Mouse (Mus musculus) megakaryocyte, embryonic 14.5 days (primary cell): ENCODE measurements around the gene Ank3.

ENCODE experiments used
- FLI1 ChIP-seq: IDR thresholded peaks from 2 replicates; pipeline ENCODE4 v1.6.1; 2012; ENCODE audit warnings: low read length, inconsistent platforms, mixed read lengths
- GATA1 ChIP-seq: IDR thresholded peaks from 3 replicates; pipeline ENCODE4 v1.6.1; 2012; ENCODE audit warnings: mixed read lengths, low read length, inconsistent platforms, borderline replicate concordance

- TF ChIP-seq GATA1 (no peak), FLI1 (no peak)
Observed at GRCm38 (mm10) chr10:69577061-69577728, 178.6 kb downstream of the Ank3 start.
